ENCODE assay signal across 12 mouse cellular contexts in genomic region chr8:3355586-3355985, GRCm38 (mm10). TPM values are rescaled to one million over a fixed set of nuclear protein-coding genes. Genes with fewer than 3 reads are reported as not detected.
DNase-seq lines count a peak whose midpoint lies in the region; ATAC-seq and TF ChIP-seq lines count a peak whose summit lies in the region.
"Had no signal": no experiment of that assay in that cellular context is flagged by ENCODE, and none has a peak within 500 bp of the region (broad histone marks: within the 10 kb centered on the region; RNA-seq: fewer than 3 reads in every experiment).

No protein-coding gene starts in this region.

- TF ChIP-seq EP300 in MEL (IDR thresholded peaks at IDR 0.05; ENCODE audit: low read depth in 1 of 2, low read length in 2 of 2), result 0 out of 4 replicates have a peak, but pooled peaks of 1 of the 2 experiments have one; percentile 5

- no peaks in the 10 kb centered on the region for H3K9me3 ChIP-seq in MEL (replicated peaks; ENCODE audit: insufficient read depth, low read length)

- peaks cover 2 to 27% of the 10 kb centered on the region in 2 experiments for H3K4me1 ChIP-seq in MEL (ENCODE audit: control insufficient read depth in 1 of 2, insufficient read depth in 2 of 2, low read length in 2 of 2)
- H3K4me1 ChIP-seq: embryonic facial prominence, embryonic 13.5 days had no signal

- TF ChIP-seq RAD21 in MEL (IDR thresholded peaks at IDR 0.05; ENCODE audit: low read depth, low read length), result peak; percentile 2

- peaks cover 0 to 9% of the 10 kb centered on the region in 2 experiments; a peak in 2 of 4 replicates for H3K36me3 ChIP-seq in MEL (ENCODE audit: control insufficient read depth in 1 of 2, insufficient read depth in 2 of 2, low read length in 2 of 2)
- H3K36me3 ChIP-seq: embryonic facial prominence, embryonic 13.5 days had no signal

- peak overlapping the region; percentile 92; the same call in 1 of the 2 replicates for H3K27ac ChIP-seq in MEL (ENCODE audit: control insufficient read depth, low read depth, low read length)
- H3K27ac ChIP-seq: embryonic facial prominence, embryonic 13.5 days; hindbrain, postnatal 0 days had no signal

- no peak overlapping the region for H3K4me3 ChIP-seq in MEL (ENCODE audit: control insufficient read depth in 1 of 2, insufficient read depth in 1 of 2, low read depth in 2 of 2, low read length in 2 of 2)
- H3K4me3 ChIP-seq: embryonic facial prominence, embryonic 13.5 days had no signal

- TF ChIP-seq CTCF in MEL (IDR thresholded peaks at IDR 0.05 in 2 of 3, conservative IDR thresholded peaks at IDR 0.05 in 1 of 3; ENCODE audit: control insufficient read depth in 1 of 3, insufficient read depth in 1 of 3, low read depth in 2 of 3, low read length in 3 of 3, poor library complexity in 1 of 3, severe bottlenecking in 1 of 3), result peak; percentile 30 to 48 (median 43); a peak in 5 of 6 replicates

- H3K9ac ChIP-seq in MEL (ENCODE audit: control insufficient read depth, low read depth, low read length, poor library complexity, severe bottlenecking), result no peak overlapping the region
- H3K9ac ChIP-seq: embryonic facial prominence, embryonic 13.5 days had no signal

- peaks cover 1% of the 10 kb centered on the region; the same call in 1 of the 2 replicates for H3K79me2 ChIP-seq in MEL (ENCODE audit: control insufficient read depth, insufficient read depth, low read length, poor library complexity)

- no peaks in the 10 kb centered on the region for H3K27me3 ChIP-seq in MEL (ENCODE audit: control insufficient read depth in 1 of 2, insufficient read depth in 2 of 2, low read length in 2 of 2)
- H3K27me3 ChIP-seq: embryonic facial prominence, embryonic 13.5 days had no signal

- ATAC-seq in cerebellum, adult (ENCODE audit: insufficient number of reproducible peaks, low FRiP score, low TSS enrichment), result no peak
- ATAC-seq: hindbrain, postnatal 0 days had no signal

- TF ChIP-seq POLR2A in MEL (IDR thresholded peaks at IDR 0.05; ENCODE audit: control insufficient read depth in 1 of 2, insufficient read depth in 1 of 2, low read depth in 1 of 2, low read length in 2 of 2, poor library complexity in 1 of 2), result no peak

- DNase-seq in MEL (ENCODE audit: low read depth, low spot score), result peak; percentile 59
- DNase-seq in induced T-regulatory cell, adult 2 months (ENCODE audit: low read depth), result peak; percentile 95
- peak; percentile 64 to 67 for DNase-seq in monocyte, adult 2 months (ENCODE audit: low read depth in 1 of 2, low spot score in 2 of 2)
- DNase-seq in thymus, postnatal 10 days (ENCODE audit: low spot score in 2 of 2), result peak; percentile 72 to 77
- no peak for DNase-seq in ovary, postnatal 14 days (ENCODE audit: low spot score)
- no peak for DNase-seq in left cerebral cortex, adult 11 months (ENCODE audit: low spot score)

TF ChIP-seq in MEL, 35 proteins besides CTCF, POLR2A, EP300 and RAD21:
- TF ChIP-seq GABPA (IDR thresholded peaks at IDR 0.05; ENCODE audit: low read depth, low read length) (no peak), SMC3 (IDR thresholded peaks at IDR 0.05; ENCODE audit: low read depth, low read length) (0 out of 2 replicates have a peak, but pooled peaks have one; percentile 17), USF1 (IDR thresholded peaks at IDR 0.05; ENCODE audit: low read depth, low read length) (no peak), JUND (IDR thresholded peaks at IDR 0.05; ENCODE audit: low read depth, low read length) (no peak), MYC (IDR thresholded peaks at IDR 0.05; ENCODE audit: low read depth, low read length) (0 out of 2 replicates have a peak, but pooled peaks have one; percentile 9), CHD2 (IDR thresholded peaks at IDR 0.05; ENCODE audit: low read length) (no peak), KAT2A (conservative IDR thresholded peaks at IDR 0.05; ENCODE audit: low read depth, low read length) (no peak), ZKSCAN1 (IDR thresholded peaks at IDR 0.05; ENCODE audit: low read depth, low read length) (no peak)

RNA-seq across cellular contexts. Expression of gene A430078G23Rik, which starts 2.4 kb away (rescaled TPM):
- total RNA-seq in MEL (2012; rRNA removed), result 2.0 and 2.8 TPM in 2 replicates
- 1 to 10 TPM in 1 of 2 experiments, not detected in 1; 3.8 TPM for polyA plus RNA-seq in MEL (2012; ENCODE audit: insufficient read depth in 1 of 2, insufficient read length in 2 of 2, low read depth in 1 of 2, low replicate concordance in 2 of 2, missing spikeins in 1 of 2)
- total RNA-seq: gastrocnemius, adult 8-10 months; hindbrain, postnatal 0 days; left cerebral cortex, postnatal 14 days; midbrain, postnatal 0 days had no signal
- polyA plus RNA-seq: embryonic facial prominence, embryonic 13.5 days; hindbrain, postnatal 0 days; midbrain, postnatal 0 days had no signal

RNA-seq across cellular contexts. Expression of gene Arhgef18, which starts 37.2 kb away (rescaled TPM):
- total RNA-seq in MEL (2012; rRNA removed), result 2.4 and 3.0 TPM in 2 replicates
- 1 to 10 TPM in 1 of 2 experiments, not detected in 1; 6.6 TPM for polyA plus RNA-seq in MEL (2012; ENCODE audit: insufficient read depth in 1 of 2, insufficient read length in 2 of 2, low read depth in 1 of 2, low replicate concordance in 2 of 2, missing spikeins in 1 of 2)

Comparison
In these comparisons a context has a peak if more than half of its experiments do, and no peak if none do; other contexts are left out.
1. DNase-seq: peak in MEL (single experiment), induced T-regulatory cell, adult 2 months (single experiment), monocyte, adult 2 months (2 of 2) and thymus, postnatal 10 days (2 of 2); none in ovary, postnatal 14 days (single experiment) and left cerebral cortex, adult 11 months (single experiment).